Mouse (Mus musculus): ENCODE measurements at regions not wholly inside any gene's neighbourhood (a gene's known extent, or its start where the extent isn't known, plus 50 kb on each side); places are given as distances from the start of the nearest gene placed in this dataset.

GRCm38 (mm10) chr7:111355088-111355656, 272.3 kb upstream of the Eif4g2 start:
- H3K4me3 ChIP-seq (ENCODE audit: insufficient read depth, low read depth, low read length): no peak overlapping the region
- no peak overlapping the region for H3K27ac ChIP-seq (ENCODE audit: insufficient read depth, low read depth, low read length)
- WGBS: 83% methylated on average over 2 of the region's 2 CpGs
- TF ChIP-seq POLR2A (IDR thresholded peaks at IDR 0.05; ENCODE audit: insufficient read depth, low read depth, low read length): no peak
- no peak for TF ChIP-seq CTCF (IDR thresholded peaks at IDR 0.05; ENCODE audit: insufficient read depth, low read depth, low read length)
- no peaks in the 10 kb centered on the region; the same call in 1 of the 2 replicates for H3K4me1 ChIP-seq (ENCODE audit: control insufficient read depth, insufficient read depth, low read length)

GRCm38 (mm10) chr7:111354066-111354465, 271.2 kb upstream of the Eif4g2 start:
- H3K27ac ChIP-seq (ENCODE audit: insufficient read depth, low read depth, low read length): no peak overlapping the region
- no peak overlapping the region for H3K4me3 ChIP-seq (ENCODE audit: insufficient read depth, low read depth, low read length)
- 77% methylated on average over 4 of the region's 4 CpGs for WGBS
- TF ChIP-seq POLR2A (IDR thresholded peaks at IDR 0.05; ENCODE audit: insufficient read depth, low read depth, low read length) (no peak), CTCF (IDR thresholded peaks at IDR 0.05; ENCODE audit: insufficient read depth, low read depth, low read length) (no peak)
- H3K4me1 ChIP-seq (ENCODE audit: control insufficient read depth, insufficient read depth, low read length): no peaks in the 10 kb centered on the region; the same call in 1 of the 2 replicates

- H3K27ac ChIP-seq (ENCODE audit: insufficient read depth, low read depth, low read length): no peak overlapping the region
- H3K4me1 ChIP-seq (ENCODE audit: control insufficient read depth, insufficient read depth, low read length): no peaks in the 10 kb centered on the region; the same call in 1 of the 2 replicates
- no peak for TF ChIP-seq POLR2A (IDR thresholded peaks at IDR 0.05; ENCODE audit: insufficient read depth, low read depth, low read length)
- no peak for TF ChIP-seq CTCF (IDR thresholded peaks at IDR 0.05; ENCODE audit: insufficient read depth, low read depth, low read length)
- 72% methylated on average over 2 of the region's 2 CpGs for WGBS
- H3K4me3 ChIP-seq (ENCODE audit: insufficient read depth, low read depth, low read length): no peak overlapping the region
Measured at GRCm38 (mm10) chr7:111352176-111352575, 269.3 kb upstream of the Eif4g2 start.

GRCm38 (mm10) chr7:111345117-111345516, 262.3 kb upstream of the Eif4g2 start:
- no peak overlapping the region for H3K4me3 ChIP-seq (ENCODE audit: insufficient read depth, low read depth, low read length)
- no peak overlapping the region for H3K27ac ChIP-seq (ENCODE audit: insufficient read depth, low read depth, low read length)
- 88% methylated on average over 1 of the region's 1 CpGs for WGBS
- no peak for TF ChIP-seq CTCF (IDR thresholded peaks at IDR 0.05; ENCODE audit: insufficient read depth, low read depth, low read length)
- TF ChIP-seq POLR2A (IDR thresholded peaks at IDR 0.05; ENCODE audit: insufficient read depth, low read depth, low read length): no peak
- no peaks in the 10 kb centered on the region for H3K4me1 ChIP-seq (ENCODE audit: control insufficient read depth, insufficient read depth, low read length)

GRCm38 (mm10) chr7:111337053-111337452, 254.2 kb upstream of the Eif4g2 start:
- Histone ChIP-seq H3K27ac (ENCODE audit: insufficient read depth, low read depth, low read length) (no peak overlapping the region), H3K4me1 (ENCODE audit: control insufficient read depth, insufficient read depth, low read length) (peaks cover 3% of the 10 kb centered on the region; the same call in 1 of the 2 replicates), H3K4me3 (ENCODE audit: insufficient read depth, low read depth, low read length) (no peak overlapping the region)
- WGBS: 83% methylated on average over 3 of the region's 3 CpGs
- TF ChIP-seq POLR2A (IDR thresholded peaks at IDR 0.05; ENCODE audit: insufficient read depth, low read depth, low read length): no peak
- no peak for TF ChIP-seq CTCF (IDR thresholded peaks at IDR 0.05; ENCODE audit: insufficient read depth, low read depth, low read length)

GRCm38 (mm10) chr7:111322901-111323300, 240.1 kb upstream of the Eif4g2 start:
- no peak overlapping the region for H3K4me3 ChIP-seq (ENCODE audit: insufficient read depth, low read depth, low read length)
- no peaks in the 10 kb centered on the region for H3K4me1 ChIP-seq (ENCODE audit: control insufficient read depth, insufficient read depth, low read length)
- WGBS: 74% methylated on average over 6 of the region's 6 CpGs
- no peak overlapping the region for H3K27ac ChIP-seq (ENCODE audit: insufficient read depth, low read depth, low read length)
- no peak for TF ChIP-seq CTCF (IDR thresholded peaks at IDR 0.05; ENCODE audit: insufficient read depth, low read depth, low read length)
- no peak for TF ChIP-seq POLR2A (IDR thresholded peaks at IDR 0.05; ENCODE audit: insufficient read depth, low read depth, low read length)

- 96% methylated on average over 1 of the region's 1 CpGs for WGBS
- no peak overlapping the region for H3K27ac ChIP-seq (ENCODE audit: insufficient read depth, low read depth, low read length)
- TF ChIP-seq CTCF (IDR thresholded peaks at IDR 0.05; ENCODE audit: insufficient read depth, low read depth, low read length) (no peak), POLR2A (IDR thresholded peaks at IDR 0.05; ENCODE audit: insufficient read depth, low read depth, low read length) (no peak)
- no peaks in the 10 kb centered on the region for H3K4me1 ChIP-seq (ENCODE audit: control insufficient read depth, insufficient read depth, low read length)
- no peak overlapping the region for H3K4me3 ChIP-seq (ENCODE audit: insufficient read depth, low read depth, low read length)
Measured at GRCm38 (mm10) chr7:111319917-111320316, 237.1 kb upstream of the Eif4g2 start.

GRCm38 (mm10) chr7:111316479-111316990, 233.7 kb upstream of the Eif4g2 start:
- TF ChIP-seq POLR2A (IDR thresholded peaks at IDR 0.05; ENCODE audit: insufficient read depth, low read depth, low read length) (no peak), CTCF (IDR thresholded peaks at IDR 0.05; ENCODE audit: insufficient read depth, low read depth, low read length) (no peak)
- H3K4me3 ChIP-seq (ENCODE audit: insufficient read depth, low read depth, low read length): no peak overlapping the region
- H3K27ac ChIP-seq (ENCODE audit: insufficient read depth, low read depth, low read length): no peak overlapping the region
- H3K4me1 ChIP-seq (ENCODE audit: control insufficient read depth, insufficient read depth, low read length): no peaks in the 10 kb centered on the region
- WGBS: 51% methylated on average over 2 of the region's 2 CpGs

GRCm38 (mm10) chr7:111313921-111314320, 231.1 kb upstream of the Eif4g2 start:
- Histone ChIP-seq H3K4me1 (ENCODE audit: control insufficient read depth, insufficient read depth, low read length) (no peaks in the 10 kb centered on the region), H3K27ac (ENCODE audit: insufficient read depth, low read depth, low read length) (no peak overlapping the region), H3K4me3 (ENCODE audit: insufficient read depth, low read depth, low read length) (no peak overlapping the region)
- 91% methylated on average over 4 of the region's 4 CpGs for WGBS
- TF ChIP-seq CTCF (IDR thresholded peaks at IDR 0.05; ENCODE audit: insufficient read depth, low read depth, low read length): no peak
- no peak for TF ChIP-seq POLR2A (IDR thresholded peaks at IDR 0.05; ENCODE audit: insufficient read depth, low read depth, low read length)
